Mouse (Mus musculus) small intestine, adult 2 months (tissue): ENCODE measurements at regions not wholly inside any gene's neighbourhood (a gene's known extent, or its start where the extent isn't known, plus 50 kb on each side); places are given as distances from the start of the nearest gene placed in this dataset.

Source experiments
- CTCF ChIP-seq: fragments of 200-500 bp; IDR thresholded peaks from 2 replicates; pipeline ENCODE4 v1.5.1; 2012; ENCODE audit warnings: low read depth, mild to moderate bottlenecking, control low read depth, inconsistent platforms, low read length, moderate library complexity, mixed read lengths; ENCODE audit not compliant: insufficient replicate concordance, insufficient read length; ENCODE audit errors: extremely low read depth
- POLR2A ChIP-seq: fragments of 200-500 bp; IDR thresholded peaks from 2 replicates; pipeline ENCODE4 v1.6.1; 2012; ENCODE audit warnings: low read depth, mild to moderate bottlenecking, control low read depth, inconsistent platforms, low read length, moderate library complexity

DNA sequence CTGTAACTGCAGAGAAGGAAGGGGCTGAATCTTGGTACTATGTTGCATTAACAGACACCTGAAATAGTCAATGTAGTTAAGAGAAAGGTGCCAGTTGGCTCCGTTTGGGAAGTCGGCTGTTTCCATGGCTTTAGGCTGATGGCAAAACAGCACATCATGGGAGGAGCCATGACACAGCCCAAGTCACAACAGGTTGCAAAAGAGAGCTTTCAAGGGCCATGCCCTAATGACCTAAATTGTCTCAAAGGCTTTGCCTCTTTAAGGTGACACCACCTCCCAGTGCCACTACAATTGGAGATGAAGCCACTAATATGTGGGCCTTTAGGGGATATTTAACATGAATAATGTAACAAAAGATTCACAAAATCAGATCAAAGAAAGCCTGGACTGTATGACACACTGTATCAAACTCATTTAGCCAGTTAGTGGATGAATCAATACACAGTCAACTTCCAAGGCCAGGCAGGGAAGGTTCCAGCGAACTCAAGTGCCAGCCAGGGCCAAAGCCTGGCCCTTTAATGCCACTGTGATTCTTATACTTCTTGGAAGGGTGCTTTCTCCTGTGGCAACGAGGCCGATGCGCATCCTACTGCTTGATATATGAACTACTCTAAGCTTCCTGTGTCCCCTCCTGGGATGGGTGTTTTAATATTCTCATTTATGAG, 167.5 kb upstream of the Stt3b start:
- TF ChIP-seq POLR2A: no peak
- TF ChIP-seq CTCF: no peak
